Mouse (Mus musculus) CH12.LX (cell line): ENCODE data around the gene Rer1. TPM values are rescaled to one million over a fixed set of nuclear protein-coding genes. Genes with fewer than 3 reads are reported as not detected.

Experiments
- DNase-seq: peaks from one replicate; pipeline ENCODE4 v3.0.0-alpha.2; 2013; ENCODE audit errors: extremely low read depth
- H3K27ac ChIP-seq: 2 replicates; pipeline ENCODE4 v1.5.1; 2012; ENCODE audit warnings: low read depth, mild to moderate bottlenecking, control low read depth, moderate library complexity; ENCODE audit not compliant: insufficient read depth
- H3K27me3 ChIP-seq: replicated peaks from 2 replicates; pipeline ENCODE3; 2012; ENCODE audit warnings: inconsistent platforms
- H3K36me3 ChIP-seq, 2 experiments: replicated peaks in 1 of 2; 2 replicates each; pipeline versions ENCODE3 to v1.6.1; 2012; ENCODE audit warnings: inconsistent platforms in 1 of 2, low read length in 1 of 2, mild to moderate bottlenecking in 1 of 2, mixed read lengths in 1 of 2, moderate library complexity in 1 of 2; ENCODE audit not compliant: control insufficient read depth in 1 of 2, insufficient read depth in 1 of 2
- H3K4me1 ChIP-seq, 2 experiments: 2 replicates each; pipeline ENCODE4 v1.6.1; 2012; ENCODE audit warnings: inconsistent platforms in 1 of 2, moderate library complexity in 1 of 2; ENCODE audit not compliant: insufficient read depth in 2 of 2, control insufficient read depth in 1 of 2
- H3K4me2 ChIP-seq: 2 replicates; pipeline ENCODE4 v1.6.1; 2012; ENCODE audit warnings: low read depth, mild to moderate bottlenecking, control low read depth; ENCODE audit not compliant: poor library complexity, insufficient read depth, severe bottlenecking
- H3K4me3 ChIP-seq, 3 experiments: fragments of 150-350 bp in 1 of 3; sonication (generic) in 1 of 3; replicated peaks in 1 of 3; 2 replicates each; pipeline versions ENCODE3 to v1.5.1; 2011 to 2012; ENCODE audit warnings: low read depth in 2 of 3, low read length in 2 of 3, mild to moderate bottlenecking in 2 of 3, moderate library complexity in 2 of 3, control low read depth in 1 of 3, improper control_type of control experiment in 1 of 3, inconsistent platforms in 1 of 3, mixed read lengths in 1 of 3; ENCODE audit not compliant: poor library complexity in 1 of 3
- H3K79me2 ChIP-seq: replicated peaks from 2 replicates; pipeline ENCODE4 v1.6.1; 2012; ENCODE audit warnings: mild to moderate bottlenecking, moderate library complexity; ENCODE audit not compliant: control insufficient read depth, poor library complexity, insufficient read depth, severe bottlenecking; ENCODE audit errors: extremely low read depth
- H3K9ac ChIP-seq: 2 replicates; pipeline ENCODE4 v1.6.1; 2012; ENCODE audit warnings: low read depth, mild to moderate bottlenecking, control low read depth, moderate library complexity; ENCODE audit not compliant: insufficient read depth
- H3K9me3 ChIP-seq: replicated peaks from 2 replicates; pipeline ENCODE3; 2012; ENCODE audit warnings: low read length, inconsistent platforms, mixed read lengths
- BHLHE40 ChIP-seq: IDR thresholded peaks from 2 replicates; pipeline ENCODE4 v1.6.1; 2011; ENCODE audit warnings: mild to moderate bottlenecking, low read depth, low read length, improper control_type of control experiment
- CHD1 ChIP-seq: IDR thresholded peaks from 2 replicates; pipeline ENCODE4 v1.6.1; 2012; ENCODE audit warnings: low read depth, low read length, improper control_type of control experiment, inconsistent platforms
- CHD2 ChIP-seq: IDR thresholded peaks from 2 replicates; pipeline ENCODE4 v1.6.1; 2011; ENCODE audit warnings: low read length, improper control_type of control experiment
- CTCF ChIP-seq, 2 experiments: IDR thresholded peaks in 1 of 2; conservative IDR thresholded peaks in 1 of 2; 2 replicates each; pipeline ENCODE4 v1.5.1; 2011 to 2012; ENCODE audit warnings: low read depth in 2 of 2, low read length in 2 of 2, improper control_type of control experiment in 1 of 2, inconsistent platforms in 1 of 2, mild to moderate bottlenecking in 1 of 2, moderate library complexity in 1 of 2
- E2F4 ChIP-seq: IDR thresholded peaks from 2 replicates; pipeline ENCODE4 v1.6.1; 2011; ENCODE audit warnings: low read depth, low read length, improper control_type of control experiment; ENCODE audit not compliant: insufficient replicate concordance
- HCFC1 ChIP-seq: IDR thresholded peaks from 2 replicates; pipeline ENCODE4 v1.6.1; 2012; ENCODE audit warnings: low read depth, mild to moderate bottlenecking, inconsistent platforms, low read length, improper control_type of control experiment
- JUND ChIP-seq: conservative IDR thresholded peaks from 2 replicates; pipeline ENCODE4 v1.6.1; 2011; ENCODE audit warnings: low read depth, low read length, improper control_type of control experiment
- KAT2A ChIP-seq: IDR thresholded peaks from 2 replicates; pipeline ENCODE4 v1.6.1; 2012; ENCODE audit warnings: low read length, improper control_type of control experiment, inconsistent platforms; ENCODE audit not compliant: insufficient replicate concordance
- MAFK ChIP-seq: IDR thresholded peaks from 2 replicates; pipeline ENCODE4 v1.6.1; 2011; ENCODE audit warnings: low read length, improper control_type of control experiment; ENCODE audit not compliant: insufficient replicate concordance
- MAX ChIP-seq: IDR thresholded peaks from 2 replicates; pipeline ENCODE4 v1.6.1; 2011; ENCODE audit warnings: low read length, improper control_type of control experiment
- MAZ ChIP-seq: IDR thresholded peaks from 2 replicates; pipeline ENCODE4 v1.6.1; 2012; ENCODE audit warnings: low read depth, mild to moderate bottlenecking, inconsistent platforms, low read length, improper control_type of control experiment, moderate library complexity
- MEF2A ChIP-seq: IDR thresholded peaks from 2 replicates; pipeline ENCODE4 v1.6.1; 2014; ENCODE audit warnings: low read depth, mild to moderate bottlenecking, inconsistent platforms, low read length, improper control_type of control experiment, borderline replicate concordance
- MXI1 ChIP-seq: IDR thresholded peaks from 2 replicates; pipeline ENCODE4 v1.6.1; 2011; ENCODE audit warnings: mild to moderate bottlenecking, low read depth, low read length, improper control_type of control experiment
- NELFE ChIP-seq: IDR thresholded peaks from 2 replicates; pipeline ENCODE4 v1.6.1; 2011; ENCODE audit warnings: low read depth, low read length, improper control_type of control experiment
- NRF1 ChIP-seq: IDR thresholded peaks from 2 replicates; pipeline ENCODE4 v1.6.1; 2014; ENCODE audit warnings: low read depth, mild to moderate bottlenecking, inconsistent platforms, low read length, improper control_type of control experiment, moderate library complexity
- PAX5 ChIP-seq: IDR thresholded peaks from 2 replicates; pipeline ENCODE4 v1.6.1; 2012; ENCODE audit warnings: low read length, inconsistent platforms, mixed read lengths
- RAD21 ChIP-seq: IDR thresholded peaks from 2 replicates; pipeline ENCODE4 v1.6.1; 2011; ENCODE audit warnings: low read depth, mild to moderate bottlenecking, low read length, improper control_type of control experiment, moderate library complexity
- SIN3A ChIP-seq: IDR thresholded peaks from 2 replicates; pipeline ENCODE4 v1.6.1; 2012; ENCODE audit warnings: low read length, improper control_type of control experiment, inconsistent platforms
- SMC3 ChIP-seq: IDR thresholded peaks from 2 replicates; pipeline ENCODE4 v1.6.1; 2011; ENCODE audit warnings: low read depth, low read length, improper control_type of control experiment
- TBP ChIP-seq: conservative IDR thresholded peaks from 2 replicates; pipeline ENCODE4 v1.6.1; 2011; ENCODE audit warnings: low read depth, low read length, improper control_type of control experiment
- TCF12 ChIP-seq: IDR thresholded peaks from 2 replicates; pipeline ENCODE4 v1.6.1; 2014; ENCODE audit warnings: low read depth, mild to moderate bottlenecking, inconsistent platforms, low read length, improper control_type of control experiment
- UBTF ChIP-seq: IDR thresholded peaks from 2 replicates; pipeline ENCODE4 v1.6.1; 2012; ENCODE audit warnings: low read depth, mild to moderate bottlenecking, inconsistent platforms, low read length, improper control_type of control experiment, moderate library complexity
- USF1 ChIP-seq: IDR thresholded peaks from 2 replicates; pipeline ENCODE4 v1.6.1; 2014; ENCODE audit warnings: low read depth, mild to moderate bottlenecking, inconsistent platforms, low read length, improper control_type of control experiment
- USF2 ChIP-seq: conservative IDR thresholded peaks from 2 replicates; pipeline ENCODE4 v1.6.1; 2011; ENCODE audit warnings: low read depth, low read length, improper control_type of control experiment
- ZMIZ1 ChIP-seq: IDR thresholded peaks from 2 replicates; pipeline ENCODE4 v1.6.1; 2012; ENCODE audit warnings: low read depth, mild to moderate bottlenecking, inconsistent platforms, low read length, improper control_type of control experiment
- ZNF384 ChIP-seq: IDR thresholded peaks from 2 replicates; pipeline ENCODE4 v1.6.1; 2012; ENCODE audit warnings: low read depth, low read length, improper control_type of control experiment, inconsistent platforms
- dilution Hi-C: fragments of 300-500 bp; cut with MboI; formaldehyde crosslinking; loops from 2 replicates; pipeline ENCODE4 v1.14.3; 2020; ENCODE audit warnings: low sequenced_read_pairs; ENCODE audit not compliant: extremely low pct_unique_long_range_greater_than_20kb, extremely low pct_ligation_motif_present
- in situ Hi-C: fragments of 300-500 bp; cut with MboI; formaldehyde crosslinking; loops from 3 replicates; pipeline ENCODE4 v1.14.3; 2019; ENCODE audit warnings: low sequenced_read_pairs, low pct_ligation_motif_present, low pct_unique_long_range_greater_than_20kb, mixed read lengths
- polyA plus RNA-seq: library from polyadenylated mRNA; unstranded; fragments of >175 nt; gene quantifications from 2 replicates; pipeline ENCODE4 v1.2.1, GENCODE M21; 2012; ENCODE audit warnings: low read depth; ENCODE audit not compliant: insufficient read length
- total RNA-seq, 2 experiments: library from RNA; depleted of rRNA; stranded (reverse); fragments of 300-350 nt in 1 of 2; fragments of >200 nt in 1 of 2; gene quantifications; 2 replicates each; pipeline ENCODE4 v1.2.3; 2012 to 2014

The Rer1 gene
- total and polyA plus RNA-seq, 3 experiments, result 126 to 221 (median 135) TPM

DNA sequence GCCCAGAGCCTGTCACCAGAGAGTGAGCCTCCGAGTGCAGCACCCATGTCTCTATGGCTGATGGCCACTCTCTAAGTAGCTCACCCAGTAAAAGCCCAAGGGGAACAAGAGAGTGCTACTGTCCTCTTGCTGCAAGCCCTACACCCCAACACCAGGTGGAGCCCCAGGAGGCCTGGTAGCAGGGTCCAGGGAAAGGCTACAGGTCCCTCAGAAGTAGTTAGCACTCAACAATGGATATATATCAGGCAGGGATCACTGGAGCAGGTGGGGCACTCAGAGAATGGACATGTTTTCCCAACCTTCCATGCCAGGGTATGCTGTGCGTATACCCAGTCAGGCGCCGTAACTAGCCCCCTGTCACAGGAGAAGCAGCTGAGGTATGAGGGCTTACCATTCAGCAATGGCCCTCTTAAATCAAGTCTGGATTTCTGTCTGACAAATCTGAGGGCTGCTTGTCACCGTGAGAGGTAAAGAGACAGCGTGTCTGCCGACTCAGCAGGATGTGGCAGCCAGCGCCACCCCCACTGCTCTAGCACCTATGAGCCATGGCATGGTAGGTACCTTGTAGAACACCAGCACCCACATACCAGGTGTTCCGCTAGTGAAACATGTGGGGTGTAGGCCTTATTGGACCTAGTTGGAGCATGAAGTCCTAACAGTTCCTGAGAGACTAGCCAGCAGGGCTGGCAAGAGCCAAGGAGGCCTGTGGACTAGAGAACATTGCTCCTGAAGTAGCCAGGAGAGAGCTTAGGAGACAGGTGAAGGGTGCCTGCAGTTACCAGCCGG is 43.1 kb upstream of the Rer1 start (continued):
- no peak for TF ChIP-seq ZMIZ1
- peak in 1 of 2 experiments; percentile 64; a peak in 2 of 4 replicates for TF ChIP-seq CTCF (conservative IDR thresholded peaks at IDR 0.05 in 1 of 2, IDR thresholded peaks at IDR 0.05 in 1 of 2; ENCODE audit: low read depth in 2 of 2, low read length in 2 of 2)
- TF ChIP-seq, all 38 proteins: peak for 4

- dilution Hi-C loops, result no loop called here
- Histone ChIP-seq H3K4me1 (peaks cover 19 to 22% of the 10 kb centered on the region in 2 experiments), H3K9me3 (peaks cover 3% of the 10 kb centered on the region), H3K36me3 (peaks cover 0 to 55% of the 10 kb centered on the region in 2 experiments), H3K4me3 (no peak overlapping the region), H3K27me3 (no peaks in the 10 kb centered on the region), H3K9ac (no peak overlapping the region), H3K79me2 (no peaks in the 10 kb centered on the region), H3K4me2 (no peak overlapping the region), H3K27ac (no peak overlapping the region)
- no peak for DNase-seq
- in situ Hi-C loops, result no loop called here
- TF ChIP-seq MAZ (no peak), CHD2 (no peak), TCF12 (no peak), MAX (no peak), NELFE (no peak), RAD21 (no peak), SIN3A (no peak)
Observed at GRCm38 (mm10) chr4:155128411-155128810, 42.2 kb upstream of the Rer1 start.

GRCm38 (mm10) chr4:155126602-155127372 is 40.6 kb upstream of the Rer1 start:
- Histone ChIP-seq H3K4me2 (no peak overlapping the region), H3K4me3 (peak overlapping the region in 1 of 3 experiments; percentile 5), H3K9ac (no peak overlapping the region), H3K27ac (peak overlapping the region; percentile 72), H3K36me3 (peaks cover 0 to 54% of the 10 kb centered on the region in 2 experiments), H3K4me1 (peaks cover 19 to 26% of the 10 kb centered on the region in 2 experiments), H3K27me3 (no peaks in the 10 kb centered on the region), H3K9me3 (peaks cover 4% of the 10 kb centered on the region), H3K79me2 (no peaks in the 10 kb centered on the region)
- in situ Hi-C loops, result no loop called here
- dilution Hi-C loops, result no loop called here
- peak; percentile 24 for DNase-seq
- no peak for TF ChIP-seq E2F4
- TF ChIP-seq ZNF384, result no peak
- TF ChIP-seq CHD1, result peak; percentile 86; the same call in 1 of the 2 replicates
- TF ChIP-seq CHD2, result no peak
- TF ChIP-seq USF2, result no peak
- TF ChIP-seq USF1, result no peak
- no peak for TF ChIP-seq RAD21
- no peak for TF ChIP-seq TBP
- no peak for TF ChIP-seq PAX5
- no peak for TF ChIP-seq NRF1
- no peak for TF ChIP-seq MAFK
- TF ChIP-seq SMC3, result no peak
- TF ChIP-seq UBTF, result no peak
- no peak for TF ChIP-seq MAX
- no peak for TF ChIP-seq ZMIZ1
- peak; percentile 59; the same call in 1 of the 2 replicates for TF ChIP-seq TCF12
- TF ChIP-seq KAT2A, result no peak
- TF ChIP-seq BHLHE40, result peak; percentile 35; the same call in 1 of the 2 replicates
- TF ChIP-seq MEF2A, result no peak
- TF ChIP-seq JUND, result no peak
- TF ChIP-seq MAZ, result 0 out of 2 replicates have a peak, but pooled peaks have one; percentile 51
- TF ChIP-seq MXI1, result no peak
- TF ChIP-seq HCFC1, result no peak
- TF ChIP-seq NELFE, result 0 out of 2 replicates have a peak, but pooled peaks have one; percentile 7
